Mouse (Mus musculus): ENCODE data around the gene Vps37c. TPM values are rescaled to one million over a fixed set of nuclear protein-coding genes. Genes with fewer than 3 reads are reported as not detected.

Vps37c gene
- 3.4 TPM for polyA plus RNA-seq (2014; fragmentation: Illumina TruSeq; extraction: RNeasy Lipid Tissue Mini Kit (QIAGEN cat#74804); ENCODE audit: low read depth, low replicate concordance)

DNA sequence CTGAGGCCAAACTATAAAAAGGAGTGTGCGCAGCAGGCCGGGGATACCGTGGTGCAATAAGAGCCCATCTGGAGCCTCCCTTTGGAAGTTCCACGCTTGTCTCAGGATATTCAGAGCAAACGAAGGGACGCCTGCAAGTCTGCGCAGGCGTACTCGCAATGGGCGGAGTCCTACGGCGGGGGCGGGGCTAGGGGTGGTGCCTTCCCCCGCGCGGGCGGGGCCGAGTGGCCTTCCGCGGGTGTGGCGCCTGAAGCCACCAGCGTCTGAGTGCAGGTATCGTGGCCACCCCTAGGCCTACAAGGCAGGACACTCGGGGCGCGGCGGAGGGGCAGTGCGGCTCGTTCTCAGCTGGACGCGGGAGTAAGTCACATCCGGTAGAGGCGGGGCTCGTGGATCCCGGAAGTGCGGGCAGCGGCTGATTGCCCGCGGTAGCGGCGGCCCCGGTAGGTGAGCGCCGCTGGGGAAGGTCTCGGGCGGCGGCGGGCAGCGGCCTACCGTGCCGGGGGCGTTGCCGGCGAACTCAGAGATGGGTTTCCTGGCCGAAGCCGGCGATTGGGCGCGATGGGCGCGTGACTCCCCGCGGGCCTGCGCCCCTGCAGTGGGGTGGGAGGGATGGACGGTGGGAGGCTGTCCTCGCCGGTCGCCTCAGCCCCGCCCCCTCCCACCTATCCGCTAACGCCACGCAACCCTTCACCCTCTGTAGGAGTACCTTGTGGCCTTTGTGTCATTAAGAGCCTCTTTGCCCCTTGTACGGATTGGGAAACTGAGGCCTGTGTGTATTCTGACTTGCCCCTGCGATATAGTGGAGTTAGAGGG lies at the start of gene Vps37c:
Gene Vps37c, plus strand, starts transcription at position 199 of the 816 bp plus-strand sequence.

GRCm38 (mm10) chr19:10677915-10678771 lies 10.4 kb upstream of the Vps37c start, which contains the start of gene Pga5:
TSS of gene Pga5 (minus strand) at chr19:10678071.

GRCm38 (mm10) chr19:10738811-10739210 lies 50.3 kb downstream of the Vps37c start, which contains the start of gene Cd5:
TSS of gene Cd5 (minus strand) at chr19:10739002.

Other genes starting within 250 kb of the Vps37c start
- 1.8 TPM for gene Lrrc10b, start 231.3 kb upstream of the Vps37c start, polyA plus RNA-seq (2014; fragmentation: Illumina TruSeq; extraction: RNeasy Lipid Tissue Mini Kit (QIAGEN cat#74804); ENCODE audit: low read depth, low replicate concordance)
- gene Ppp1r32, start 205.8 kb upstream of the Vps37c start, polyA plus RNA-seq (2014; fragmentation: Illumina TruSeq; extraction: RNeasy Lipid Tissue Mini Kit (QIAGEN cat#74804); ENCODE audit: low read depth, low replicate concordance) = 26.0 TPM
- 42.4 TPM for gene Cpsf7, start 163.5 kb upstream of the Vps37c start, polyA plus RNA-seq (2014; fragmentation: Illumina TruSeq; extraction: RNeasy Lipid Tissue Mini Kit (QIAGEN cat#74804); ENCODE audit: low read depth, low replicate concordance)
- gene Sdhaf2, start 162.6 kb upstream of the Vps37c start, polyA plus RNA-seq (2014; fragmentation: Illumina TruSeq; extraction: RNeasy Lipid Tissue Mini Kit (QIAGEN cat#74804); ENCODE audit: low read depth, low replicate concordance) = 31.7 TPM
- gene Tmem216, start 132.5 kb upstream of the Vps37c start, polyA plus RNA-seq (2014; fragmentation: Illumina TruSeq; extraction: RNeasy Lipid Tissue Mini Kit (QIAGEN cat#74804); ENCODE audit: low read depth, low replicate concordance) = 8.5 TPM
- 3.3 TPM for gene Cyb561a3, start 111.6 kb upstream of the Vps37c start, polyA plus RNA-seq (2014; fragmentation: Illumina TruSeq; extraction: RNeasy Lipid Tissue Mini Kit (QIAGEN cat#74804); ENCODE audit: low read depth, low replicate concordance)
- 16.5 TPM for gene Tmem138, start 111.4 kb upstream of the Vps37c start, polyA plus RNA-seq (2014; fragmentation: Illumina TruSeq; extraction: RNeasy Lipid Tissue Mini Kit (QIAGEN cat#74804); ENCODE audit: low read depth, low replicate concordance)
- 101 TPM for gene Ddb1, start 83.4 kb upstream of the Vps37c start, polyA plus RNA-seq (2014; fragmentation: Illumina TruSeq; extraction: RNeasy Lipid Tissue Mini Kit (QIAGEN cat#74804); ENCODE audit: low read depth, low replicate concordance)
- 31.6 TPM for gene Tkfc, start 83.1 kb upstream of the Vps37c start, polyA plus RNA-seq (2014; fragmentation: Illumina TruSeq; extraction: RNeasy Lipid Tissue Mini Kit (QIAGEN cat#74804); ENCODE audit: low read depth, low replicate concordance)
- gene Vwce, start 54.5 kb upstream of the Vps37c start, polyA plus RNA-seq (2014; fragmentation: Illumina TruSeq; extraction: RNeasy Lipid Tissue Mini Kit (QIAGEN cat#74804); ENCODE audit: low read depth, low replicate concordance) = 0.17 TPM
- not detected for gene Pga5, start 10.7 kb upstream of the Vps37c start, polyA plus RNA-seq (2014; fragmentation: Illumina TruSeq; extraction: RNeasy Lipid Tissue Mini Kit (QIAGEN cat#74804); ENCODE audit: low read depth, low replicate concordance)
- not detected for gene Cd5, start 50.3 kb downstream of the Vps37c start, polyA plus RNA-seq (2014; fragmentation: Illumina TruSeq; extraction: RNeasy Lipid Tissue Mini Kit (QIAGEN cat#74804); ENCODE audit: low read depth, low replicate concordance)
- gene Cd6, start 141.3 kb downstream of the Vps37c start, polyA plus RNA-seq (2014; fragmentation: Illumina TruSeq; extraction: RNeasy Lipid Tissue Mini Kit (QIAGEN cat#74804); ENCODE audit: low read depth, low replicate concordance) = not detected
- 0.32 TPM for gene Slc15a3, start 151.0 kb downstream of the Vps37c start, polyA plus RNA-seq (2014; fragmentation: Illumina TruSeq; extraction: RNeasy Lipid Tissue Mini Kit (QIAGEN cat#74804); ENCODE audit: low read depth, low replicate concordance)
- gene Tmem132a, start 181.2 kb downstream of the Vps37c start, polyA plus RNA-seq (2014; fragmentation: Illumina TruSeq; extraction: RNeasy Lipid Tissue Mini Kit (QIAGEN cat#74804); ENCODE audit: low read depth, low replicate concordance) = not detected
- 10.3 TPM for gene Tmem109, start 193.3 kb downstream of the Vps37c start, polyA plus RNA-seq (2014; fragmentation: Illumina TruSeq; extraction: RNeasy Lipid Tissue Mini Kit (QIAGEN cat#74804); ENCODE audit: low read depth, low replicate concordance)
- 34.5 TPM for gene Prpf19, start 206.5 kb downstream of the Vps37c start, polyA plus RNA-seq (2014; fragmentation: Illumina TruSeq; extraction: RNeasy Lipid Tissue Mini Kit (QIAGEN cat#74804); ENCODE audit: low read depth, low replicate concordance)
- not detected for gene Zp1, start 231.9 kb downstream of the Vps37c start, polyA plus RNA-seq (2014; fragmentation: Illumina TruSeq; extraction: RNeasy Lipid Tissue Mini Kit (QIAGEN cat#74804); ENCODE audit: low read depth, low replicate concordance)
- 0.27 TPM for gene Ptgdr2, start 248.4 kb downstream of the Vps37c start, polyA plus RNA-seq (2014; fragmentation: Illumina TruSeq; extraction: RNeasy Lipid Tissue Mini Kit (QIAGEN cat#74804); ENCODE audit: low read depth, low replicate concordance)

All from testis, adult 10 weeks (tissue).